Mouse (Mus musculus): ENCODE measurements around the gene Gaa. TPM values are rescaled to one million over a fixed set of nuclear protein-coding genes. Genes with fewer than 3 reads are reported as not detected.

The Gaa gene
- polyA plus RNA-seq, 1 experiment from 2014 or later: 66.1 TPM

GRCm38 (mm10) chr11:119307916-119308315 lies 40.2 kb downstream of the Gaa start:
- no peaks in the 10 kb centered on the region for H3K9me3 ChIP-seq
- peaks cover 10% of the 10 kb centered on the region; the same call in 1 of the 2 replicates for H3K27me3 ChIP-seq
- no peak overlapping the region for H3K4me2 ChIP-seq
- no peak overlapping the region for H3K27ac ChIP-seq
- H3K9ac ChIP-seq: no peak overlapping the region
- ATAC-seq (ENCODE audit: borderline replicate concordance, extremely low read depth, low FRiP score, low TSS enrichment): no peak
- H3K4me3 ChIP-seq: no peak overlapping the region
- 10% methylated on average over 11 of the region's 11 CpGs for WGBS
- no peaks in the 10 kb centered on the region for H3K4me1 ChIP-seq
- no peaks in the 10 kb centered on the region for H3K36me3 ChIP-seq

GRCm38 (mm10) chr11:119310621-119311020 lies 42.9 kb downstream of the Gaa start:
- Histone ChIP-seq H3K27ac (no peak overlapping the region), H3K4me2 (no peak overlapping the region), H3K9me3 (no peaks in the 10 kb centered on the region), H3K4me1 (no peaks in the 10 kb centered on the region), H3K27me3 (peaks cover 10% of the 10 kb centered on the region; the same call in 1 of the 2 replicates), H3K4me3 (no peak overlapping the region), H3K9ac (no peak overlapping the region), H3K36me3 (no peaks in the 10 kb centered on the region)
- WGBS: 13% methylated on average over 10 of the region's 10 CpGs
- ATAC-seq (ENCODE audit: borderline replicate concordance, extremely low read depth, low FRiP score, low TSS enrichment): no peak

GRCm38 (mm10) chr11:119314252-119314936 lies 46.7 kb downstream of the Gaa start:
- Histone ChIP-seq H3K9ac (no peak overlapping the region), H3K9me3 (no peaks in the 10 kb centered on the region), H3K4me1 (no peaks in the 10 kb centered on the region), H3K4me2 (no peak overlapping the region), H3K4me3 (no peak overlapping the region), H3K27ac (no peak overlapping the region), H3K27me3 (peaks cover 10% of the 10 kb centered on the region; the same call in 1 of the 2 replicates), H3K36me3 (no peaks in the 10 kb centered on the region)
- ATAC-seq (ENCODE audit: borderline replicate concordance, extremely low read depth, low FRiP score, low TSS enrichment): no peak
- 69% methylated on average over 17 of the region's 17 CpGs for WGBS

GRCm38 (mm10) chr11:119316720-119317119 lies 49.0 kb downstream of the Gaa start:
- H3K36me3 ChIP-seq: no peaks in the 10 kb centered on the region
- no peak overlapping the region for H3K4me3 ChIP-seq
- H3K4me2 ChIP-seq: no peak overlapping the region
- no peak overlapping the region for H3K9ac ChIP-seq
- 74% methylated on average over 4 of the region's 4 CpGs for WGBS
- H3K27ac ChIP-seq: no peak overlapping the region
- no peaks in the 10 kb centered on the region for H3K4me1 ChIP-seq
- no peaks in the 10 kb centered on the region for H3K9me3 ChIP-seq
- H3K27me3 ChIP-seq: no peaks in the 10 kb centered on the region
- no peak for ATAC-seq (ENCODE audit: borderline replicate concordance, extremely low read depth, low FRiP score, low TSS enrichment)

GRCm38 (mm10) chr11:119322521-119322920 lies 54.8 kb downstream of the Gaa start:
- 63% methylated on average over 13 of the region's 13 CpGs for WGBS
- no peak for ATAC-seq (ENCODE audit: borderline replicate concordance, extremely low read depth, low FRiP score, low TSS enrichment)
- H3K36me3 ChIP-seq: no peaks in the 10 kb centered on the region
- H3K27me3 ChIP-seq: no peaks in the 10 kb centered on the region
- H3K9me3 ChIP-seq: no peaks in the 10 kb centered on the region
- no peaks in the 10 kb centered on the region for H3K4me1 ChIP-seq
- no peak overlapping the region for H3K27ac ChIP-seq
- no peak overlapping the region for H3K4me3 ChIP-seq
- H3K4me2 ChIP-seq: no peak overlapping the region
- no peak overlapping the region for H3K9ac ChIP-seq

- Histone ChIP-seq H3K9me3 (no peaks in the 10 kb centered on the region), H3K36me3 (no peaks in the 10 kb centered on the region), H3K27me3 (no peaks in the 10 kb centered on the region), H3K4me2 (no peak overlapping the region), H3K27ac (no peak overlapping the region), H3K4me1 (no peaks in the 10 kb centered on the region), H3K9ac (no peak overlapping the region), H3K4me3 (no peak overlapping the region)
- 73% methylated on average over 1 of the region's 1 CpGs for WGBS
- no peak for ATAC-seq (ENCODE audit: borderline replicate concordance, extremely low read depth, low FRiP score, low TSS enrichment)
Measured at GRCm38 (mm10) chr11:119325068-119325467, 57.4 kb downstream of the Gaa start.

GRCm38 (mm10) chr11:119330592-119330991 lies 62.9 kb downstream of the Gaa start:
- Histone ChIP-seq H3K4me3 (no peak overlapping the region), H3K27me3 (no peaks in the 10 kb centered on the region), H3K9ac (no peak overlapping the region), H3K9me3 (no peaks in the 10 kb centered on the region), H3K27ac (no peak overlapping the region), H3K36me3 (no peaks in the 10 kb centered on the region), H3K4me1 (no peaks in the 10 kb centered on the region), H3K4me2 (no peak overlapping the region)
- no peak for ATAC-seq (ENCODE audit: borderline replicate concordance, extremely low read depth, low FRiP score, low TSS enrichment)
- 58% methylated on average over 4 of the region's 4 CpGs for WGBS

GRCm38 (mm10) chr11:119331970-119332369 lies 64.3 kb downstream of the Gaa start:
- no peaks in the 10 kb centered on the region for H3K27me3 ChIP-seq
- no peak for ATAC-seq (ENCODE audit: borderline replicate concordance, extremely low read depth, low FRiP score, low TSS enrichment)
- H3K4me2 ChIP-seq: no peak overlapping the region
- H3K9me3 ChIP-seq: no peaks in the 10 kb centered on the region
- no peaks in the 10 kb centered on the region for H3K36me3 ChIP-seq
- WGBS: 27% methylated on average over 3 of the region's 3 CpGs
- H3K4me1 ChIP-seq: no peaks in the 10 kb centered on the region
- H3K27ac ChIP-seq: no peak overlapping the region
- no peak overlapping the region for H3K9ac ChIP-seq
- no peak overlapping the region for H3K4me3 ChIP-seq

Other genes starting within 250 kb of the Gaa start
- 36.7 and 38.3 TPM in 2 replicates for gene Cbx2, start 244.9 kb upstream of the Gaa start, polyA plus RNA-seq (2015; fragmentation: Nextera tagmentation; extraction: Ambion mirVana)
- 9.4 and 11.3 TPM in 2 replicates for gene Cbx8, start 226.9 kb upstream of the Gaa start, polyA plus RNA-seq (2015; fragmentation: Nextera tagmentation; extraction: Ambion mirVana)
- gene Cbx4, start 181.7 kb upstream of the Gaa start, polyA plus RNA-seq (2015; fragmentation: Nextera tagmentation; extraction: Ambion mirVana): 13.3 and 14.1 TPM in 2 replicates
- gene Tbc1d16, start 39.4 kb upstream of the Gaa start, polyA plus RNA-seq (2015; fragmentation: Nextera tagmentation; extraction: Ambion mirVana): 19.9 and 20.9 TPM in 2 replicates
- 4.9 and 5.7 TPM in 2 replicates for gene Ccdc40, start 39.3 kb upstream of the Gaa start, polyA plus RNA-seq (2015; fragmentation: Nextera tagmentation; extraction: Ambion mirVana)
- gene Eif4a3, start 32.2 kb downstream of the Gaa start, polyA plus RNA-seq (2015; fragmentation: Nextera tagmentation; extraction: Ambion mirVana): 369 and 387 TPM in 2 replicates
- 0.05 and 0.09 TPM in 2 replicates for gene Card14, start 39.9 kb downstream of the Gaa start, polyA plus RNA-seq (2015; fragmentation: Nextera tagmentation; extraction: Ambion mirVana)
- gene Sgsh, start 87.6 kb downstream of the Gaa start, polyA plus RNA-seq (2015; fragmentation: Nextera tagmentation; extraction: Ambion mirVana): 7.6 and 8.7 TPM in 2 replicates
- gene Slc26a11, start 87.7 kb downstream of the Gaa start, polyA plus RNA-seq (2015; fragmentation: Nextera tagmentation; extraction: Ambion mirVana): 9.5 and 12.3 TPM in 2 replicates
- gene Rnf213, start 125.2 kb downstream of the Gaa start, polyA plus RNA-seq (2015; fragmentation: Nextera tagmentation; extraction: Ambion mirVana): 7.0 and 7.6 TPM in 2 replicates
- 17.2 and 17.4 TPM in 2 replicates for gene Endov, start 223.5 kb downstream of the Gaa start, polyA plus RNA-seq (2015; fragmentation: Nextera tagmentation; extraction: Ambion mirVana)